Mouse (Mus musculus) cerebellum, adult 8-10 months (tissue): ENCODE results near the gene 4922502D21Rik.

Source experiments
- DNase-seq: peaks from one replicate; pipeline ENCODE4 v3.0.0; 2022

4922502D21Rik gene

GRCm38 (mm10) chr6:129304180-129304579 lies 27.4 kb downstream of the 4922502D21Rik start:
- DNase-seq: no peak

GRCm38 (mm10) chr6:129288708-129289107 lies 42.9 kb downstream of the 4922502D21Rik start:
- DNase-seq: no peak

GRCm38 (mm10) chr6:129284384-129285104 lies 47.1 kb downstream of the 4922502D21Rik start:
- no peak for DNase-seq

- DNase-seq: no peak
Measured at GRCm38 (mm10) chr6:129283271-129283670, 48.3 kb downstream of the 4922502D21Rik start.

- no peak for DNase-seq
Measured at GRCm38 (mm10) chr6:129276483-129276882, 55.1 kb downstream of the 4922502D21Rik start.

- no peak for DNase-seq
Measured at GRCm38 (mm10) chr6:129275624-129276203, 55.9 kb downstream of the 4922502D21Rik start.

GRCm38 (mm10) chr6:129275220-129275619 lies 56.4 kb downstream of the 4922502D21Rik start, which contains the start of gene Cd69:
TSS of gene Cd69 (minus strand) at chr6:129275436.
- DNase-seq: no peak

GRCm38 (mm10) chr6:129274476-129274875 lies 57.1 kb downstream of the 4922502D21Rik start:
- DNase-seq: no peak

- no peak for DNase-seq
Measured at GRCm38 (mm10) chr6:129273662-129274061, 57.9 kb downstream of the 4922502D21Rik start.
